Mouse (Mus musculus): ENCODE measurements around the gene Adamts18.

- TF ChIP-seq GATA1 (IDR thresholded peaks at IDR 0.05; ENCODE audit: borderline replicate concordance, low read length): no peak
- no peak for TF ChIP-seq FLI1 (IDR thresholded peaks at IDR 0.05; ENCODE audit: low read length)
Observed at GRCm38 (mm10) chr8:113665036-113665435, 183.5 kb downstream of the Adamts18 start.
